Mouse (Mus musculus) ES-E14 (cell line): ENCODE results near the gene Gmppb. TPM values are rescaled to one million over a fixed set of nuclear protein-coding genes. Genes with fewer than 3 reads are reported as not detected.

Source experiments
- DNase-seq: peaks from one replicate; pipeline ENCODE4 v3.0.0-alpha.2; 2013; ENCODE audit warnings: low read depth, low spot score
- H3K27ac ChIP-seq: 2 replicates; pipeline ENCODE4 v1.5.1; 2012; ENCODE audit warnings: low read depth, mild to moderate bottlenecking, low read length, moderate library complexity, mixed read lengths; ENCODE audit not compliant: poor library complexity, insufficient read depth, severe bottlenecking
- H3K36me3 ChIP-seq: 2 replicates; pipeline ENCODE4 v1.6.1; 2012; ENCODE audit warnings: mild to moderate bottlenecking, low read length, moderate library complexity, mixed read lengths; ENCODE audit not compliant: control insufficient read depth, poor library complexity, insufficient read depth, severe bottlenecking
- H3K4me1 ChIP-seq, 2 experiments: fragments of 150-350 bp in 1 of 2; sonication (generic) in 1 of 2; 2 replicates each; pipeline ENCODE4 v1.6.1; 2012; ENCODE audit warnings: low read length in 2 of 2, mild to moderate bottlenecking in 1 of 2, mixed read lengths in 1 of 2; ENCODE audit not compliant: control insufficient read depth in 2 of 2, insufficient read depth in 2 of 2, poor library complexity in 1 of 2
- H3K4me3 ChIP-seq, 2 experiments: fragments of 150-350 bp in 1 of 2; sonication (generic) in 1 of 2; 2 replicates each; pipeline ENCODE4 v1.5.1; 2012; ENCODE audit warnings: low read length in 2 of 2, low read depth in 1 of 2, mild to moderate bottlenecking in 1 of 2, mixed read lengths in 1 of 2; ENCODE audit not compliant: insufficient read depth in 1 of 2, poor library complexity in 1 of 2, severe bottlenecking in 1 of 2
- H3K9ac ChIP-seq: 2 replicates; pipeline ENCODE4 v1.6.1; 2012; ENCODE audit warnings: low read depth, mild to moderate bottlenecking, low read length, mixed read lengths; ENCODE audit not compliant: poor library complexity, insufficient read depth, severe bottlenecking
- H3K9me3 ChIP-seq: fragments of 150-350 bp; sonication (generic); 2 replicates; pipeline ENCODE4 v1.6.1; 2012; ENCODE audit warnings: low read depth, mild to moderate bottlenecking, low read length; ENCODE audit not compliant: control insufficient read depth, insufficient read depth
- CHD2 ChIP-seq: IDR thresholded peaks from 2 replicates; pipeline ENCODE4 v1.6.1; 2014; ENCODE audit warnings: mild to moderate bottlenecking, low read depth, low read length, inconsistent platforms
- HCFC1 ChIP-seq: IDR thresholded peaks from 2 replicates; pipeline ENCODE4 v1.6.1; 2012; ENCODE audit warnings: low read length, inconsistent platforms, borderline replicate concordance; ENCODE audit not compliant: insufficient read depth
- MAFK ChIP-seq: IDR thresholded peaks from 2 replicates; pipeline ENCODE4 v1.6.1; 2014; ENCODE audit warnings: mild to moderate bottlenecking, low read depth, low read length, inconsistent platforms; ENCODE audit not compliant: insufficient read depth
- ZC3H11A ChIP-seq: IDR thresholded peaks from 2 replicates; pipeline ENCODE4 v1.6.1; 2012; ENCODE audit warnings: low read depth, mild to moderate bottlenecking, inconsistent platforms, low read length, borderline replicate concordance
- ZNF384 ChIP-seq: IDR thresholded peaks from 2 replicates; pipeline ENCODE4 v1.6.1; 2012; ENCODE audit warnings: low read depth, low read length, inconsistent platforms
- in situ Hi-C, 2 experiments: fragments of 600-800 bp; cut with MboI; formaldehyde crosslinking; loops; one replicate each; pipeline ENCODE4 v1.15.1; 2025; ENCODE audit warnings: low sequenced_read_pairs in 2 of 2, inconsistent platforms in 1 of 2; ENCODE audit not compliant: unreplicated experiment in 2 of 2
- total RNA-seq: library from RNA; depleted of rRNA; stranded (reverse); fragments of 300-350 nt; gene quantifications from 2 replicates; pipeline ENCODE4 v1.2.3, GENCODE M21; 2012

Gmppb gene
- total RNA-seq, 1 experiment: 28.3 TPM

DNA sequence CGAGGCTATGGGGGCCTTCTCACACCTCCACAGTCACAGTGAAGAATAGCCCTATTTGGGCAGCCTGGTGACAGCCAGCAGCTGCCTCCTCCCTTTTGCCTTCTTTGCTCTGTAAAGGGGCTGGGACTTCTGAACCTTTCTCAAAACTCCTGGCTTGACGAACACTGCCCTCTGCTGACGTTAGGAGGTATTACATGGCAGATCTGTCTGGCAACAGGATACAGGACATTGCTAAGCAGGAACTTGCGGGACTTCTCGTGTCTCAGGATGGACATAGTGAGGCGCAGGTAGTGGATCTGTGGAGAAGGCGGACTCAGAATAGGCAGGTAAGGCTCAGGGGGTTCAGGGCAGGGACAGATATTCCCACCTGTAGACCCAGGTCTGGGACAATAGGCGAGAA lies 18.9 kb downstream of the Gmppb start:
- Histone ChIP-seq H3K4me3 (no peak overlapping the region), H3K27ac (no peak overlapping the region), H3K9me3 (no peaks in the 10 kb centered on the region), H3K4me1 (no peaks in the 10 kb centered on the region), H3K36me3 (peaks cover 13% of the 10 kb centered on the region; the same call in 1 of the 2 replicates), H3K9ac (no peak overlapping the region)
- in situ Hi-C loops: loop anchor here in 1 of 2 experiments (5.0 kb wide), 1 partner anchor 166 kb away; no protein-coding TSS in a partner anchor
- DNase-seq: peak; percentile 85
- peak; percentile 44; the same call in 1 of the 2 replicates for TF ChIP-seq ZC3H11A
- no peak for TF ChIP-seq ZNF384
- TF ChIP-seq HCFC1: no peak

DNA sequence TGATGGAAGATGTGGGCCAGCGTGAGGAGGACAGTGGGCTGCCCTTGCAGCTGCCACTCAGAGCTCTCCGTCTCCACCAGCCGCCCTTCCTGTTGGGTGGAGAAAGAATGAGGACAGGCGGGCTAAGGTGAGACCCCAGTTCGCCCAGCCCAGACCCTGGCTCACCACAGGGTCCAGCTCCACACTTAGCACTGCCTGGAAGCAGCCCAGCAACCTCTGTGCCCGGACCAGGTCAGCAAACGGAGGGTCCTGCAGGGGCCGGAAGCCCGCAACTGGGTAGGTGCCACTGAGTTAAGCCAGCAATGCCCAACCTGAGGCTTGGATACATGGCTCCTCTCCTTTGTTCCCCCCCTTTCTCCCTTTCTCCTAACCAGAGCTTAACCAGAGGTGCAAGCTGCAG lies 20.0 kb downstream of the Gmppb start:
- in situ Hi-C loops: loop anchor here in 1 of 2 experiments (5.0 kb wide), 1 partner anchor 167 kb away; no protein-coding TSS in a partner anchor
- TF ChIP-seq CHD2 (no peak), MAFK (no peak), ZNF384 (no peak), HCFC1 (no peak), ZC3H11A (no peak)
- no peak overlapping the region for H3K4me3 ChIP-seq
- peaks cover 11% of the 10 kb centered on the region; the same call in 1 of the 2 replicates for H3K36me3 ChIP-seq
- no peaks in the 10 kb centered on the region for H3K9me3 ChIP-seq
- no peak overlapping the region for H3K9ac ChIP-seq
- H3K4me1 ChIP-seq: no peaks in the 10 kb centered on the region
- no peak for DNase-seq
- H3K27ac ChIP-seq: no peak overlapping the region

DNA sequence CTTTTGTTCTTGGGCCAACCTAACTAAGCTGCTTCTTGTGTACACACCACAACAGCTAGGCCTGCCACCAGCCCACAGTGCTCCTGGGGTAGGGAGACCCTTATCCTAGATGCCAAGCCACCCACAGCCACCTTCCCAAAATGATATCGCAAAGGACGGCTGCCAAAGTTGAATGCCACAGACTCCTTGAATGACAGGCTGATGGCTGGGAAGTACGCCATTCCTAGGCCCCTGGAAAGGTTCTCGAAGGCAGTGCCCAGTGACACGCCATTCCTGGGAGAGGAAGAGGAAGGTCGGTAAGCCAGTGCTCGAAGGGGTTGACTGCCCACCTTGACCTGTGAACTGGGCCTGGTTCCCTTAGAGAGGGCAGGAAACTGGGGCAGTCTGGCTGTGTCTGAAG lies 20.5 kb downstream of the Gmppb start:
- in situ Hi-C loops: loop anchor here in 1 of 2 experiments (5.0 kb wide), 1 partner anchor 167 kb away; no protein-coding TSS in a partner anchor
- no peak overlapping the region for H3K9ac ChIP-seq
- no peak for TF ChIP-seq CHD2
- no peak for TF ChIP-seq MAFK
- TF ChIP-seq HCFC1: no peak
- no peak for TF ChIP-seq ZC3H11A
- no peak for TF ChIP-seq ZNF384
- no peaks in the 10 kb centered on the region for H3K4me1 ChIP-seq
- no peak overlapping the region for H3K4me3 ChIP-seq
- no peaks in the 10 kb centered on the region for H3K9me3 ChIP-seq
- H3K27ac ChIP-seq: no peak overlapping the region
- DNase-seq: no peak
- H3K36me3 ChIP-seq: peaks cover 10% of the 10 kb centered on the region; the same call in 1 of the 2 replicates

DNA sequence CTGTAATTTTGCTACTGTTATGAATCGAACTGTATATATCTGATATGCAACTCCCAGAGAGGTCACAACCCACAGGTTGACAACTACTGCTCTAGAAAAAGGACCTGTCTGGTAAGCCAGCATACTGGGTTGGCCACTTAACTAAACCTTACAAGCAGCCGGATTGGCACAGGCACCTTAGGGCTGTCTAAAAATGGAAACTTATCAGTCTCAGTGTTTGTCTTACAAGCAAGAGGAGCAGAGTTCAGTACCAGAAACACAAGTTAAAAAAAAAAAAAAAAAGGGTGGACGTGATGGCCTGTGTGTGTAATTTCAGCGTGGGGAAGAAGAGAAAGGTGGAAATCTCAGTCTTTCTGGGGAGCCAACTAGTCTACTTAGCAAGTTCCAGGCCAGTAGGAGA lies 22.8 kb downstream of the Gmppb start:
- H3K4me1 ChIP-seq: no peaks in the 10 kb centered on the region
- no peaks in the 10 kb centered on the region for H3K9me3 ChIP-seq
- no peak overlapping the region for H3K9ac ChIP-seq
- H3K27ac ChIP-seq: no peak overlapping the region
- no peak for DNase-seq
- in situ Hi-C loops: no loop called here
- peaks cover 10% of the 10 kb centered on the region; the same call in 1 of the 2 replicates for H3K36me3 ChIP-seq
- TF ChIP-seq MAFK (no peak), ZNF384 (no peak), ZC3H11A (no peak), CHD2 (no peak), HCFC1 (no peak)
- H3K4me3 ChIP-seq: no peak overlapping the region

DNA sequence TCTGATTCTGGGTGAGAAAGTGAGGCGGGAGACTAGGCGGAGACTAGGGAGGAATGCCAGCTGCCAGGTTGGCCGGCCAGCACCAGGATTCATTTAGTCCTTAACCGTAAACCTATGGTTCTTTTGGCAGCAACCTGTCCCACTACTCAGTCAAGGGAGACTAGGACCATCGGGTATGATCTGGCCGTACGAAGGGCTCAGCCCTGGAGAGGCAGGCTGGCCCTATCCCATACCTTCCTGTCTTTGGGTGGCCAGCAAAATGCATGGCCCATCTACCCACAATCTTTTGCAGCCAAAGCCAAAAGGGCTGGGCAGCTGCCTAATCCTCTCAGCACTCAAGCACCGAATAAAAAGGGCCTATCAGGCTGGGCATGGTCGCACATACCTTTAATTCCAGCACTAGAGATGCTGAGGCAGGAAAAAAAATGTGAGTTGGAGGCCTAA lies 23.5 kb downstream of the Gmppb start:
- no peak overlapping the region for H3K27ac ChIP-seq
- no peak overlapping the region for H3K9ac ChIP-seq

More for the DNA sequence above, 23.5 kb downstream of the Gmppb start:
- Histone ChIP-seq H3K9me3 (no peaks in the 10 kb centered on the region), H3K36me3 (peaks cover 10% of the 10 kb centered on the region; the same call in 1 of the 2 replicates), H3K4me3 (no peak overlapping the region), H3K4me1 (no peaks in the 10 kb centered on the region)
- TF ChIP-seq ZNF384: no peak
- DNase-seq: no peak
- in situ Hi-C loops: no loop called here
